Mouse (Mus musculus) T-helper 1 cell (primary cell): ENCODE measurements at regions not wholly inside any gene's neighbourhood (a gene's known extent, or its start where the extent isn't known, plus 50 kb on each side); places are given as distances from the start of the nearest gene placed in this dataset.

Experiments used
- in situ Hi-C: fragments of 300-600 bp; cut with MboI, MseI; formaldehyde crosslinking; loops from one replicate; pipeline ENCODE4 v1.15.1; 2025; ENCODE audit warnings: high pct_unique_total_duplicates

GRCm38 (mm10) chrX:81732506-81732905 lies 274.6 kb upstream of the 4930595M18Rik start:
- in situ Hi-C loops: loop anchor here (10.0 kb wide), 1 partner anchor 712 kb away; no protein-coding TSS in a partner anchor

DNA sequence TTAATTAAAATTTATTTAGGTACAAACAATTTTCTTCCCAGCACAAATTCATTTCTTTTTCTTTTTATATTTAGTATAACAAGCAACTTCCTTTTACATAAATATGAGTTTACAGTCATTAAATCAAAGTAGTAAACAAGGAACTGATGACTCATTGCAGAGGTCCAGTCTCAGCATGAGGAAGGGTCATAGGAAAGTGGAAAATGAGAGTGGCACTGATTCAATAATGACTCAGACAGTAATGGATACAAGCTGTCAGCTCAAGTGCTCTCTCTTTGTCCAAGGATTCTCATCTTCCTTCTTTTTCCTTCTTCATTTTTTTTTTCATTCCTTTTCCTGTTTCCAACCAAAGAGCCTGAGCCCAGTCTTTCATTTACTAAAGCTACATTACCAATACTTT lies 271.9 kb upstream of the 4930595M18Rik start:
- in situ Hi-C loops: loop anchor here (10.0 kb wide), 1 partner anchor 715 kb away; no protein-coding TSS in a partner anchor

- in situ Hi-C loops: no loop called here
These were observed 246.1 kb upstream of the 4930595M18Rik start for GRCm38 (mm10) chrX:81704023-81704422.
